Mouse (Mus musculus) kidney, embryonic 14.5 days (tissue): ENCODE measurements around the gene Atxn7. TPM values are rescaled to one million over a fixed set of nuclear protein-coding genes. Genes with fewer than 3 reads are reported as not detected.
A peak's percentile ranks its signal among the peaks of the same experiment; 100 is the strongest.

ENCODE experiments used
- ATAC-seq: fragments of 200-750 bp; cut with Nextera tagmentation; 2 replicates; pipeline ENCODE4 v1.8.0; 2017; ENCODE audit warnings: moderate number of reproducible peaks, mild to moderate bottlenecking, moderate TSS enrichment, moderate library complexity; ENCODE audit not compliant: low FRiP score, low TSS enrichment
- H3K27ac ChIP-seq: fragments of 300-500 bp; sonication (generic); 2 replicates; pipeline ENCODE4 v1.5.1; 2014; ENCODE audit warnings: low read depth, mild to moderate bottlenecking, low read length, moderate library complexity, mixed read lengths
- H3K27me3 ChIP-seq: fragments of 300-500 bp; sonication (generic); 2 replicates; pipeline ENCODE4 v1.6.1; 2014; ENCODE audit warnings: mild to moderate bottlenecking, low read length; ENCODE audit not compliant: control insufficient read depth, insufficient read depth
- H3K36me3 ChIP-seq: fragments of 300-500 bp; sonication (generic); 2 replicates; pipeline ENCODE4 v1.6.1; 2014; ENCODE audit warnings: low read length, mixed read lengths; ENCODE audit not compliant: control insufficient read depth, insufficient read depth
- H3K4me1 ChIP-seq: fragments of 300-500 bp; sonication (generic); 2 replicates; pipeline ENCODE4 v1.6.1; 2014; ENCODE audit warnings: low read length, mixed read lengths; ENCODE audit not compliant: control insufficient read depth, insufficient read depth
- H3K4me2 ChIP-seq: fragments of 300-500 bp; sonication (generic); replicated peaks from 2 replicates; pipeline ENCODE4 v1.6.1; 2014; ENCODE audit warnings: low read depth, mild to moderate bottlenecking, low read length
- H3K4me3 ChIP-seq: fragments of 300-500 bp; sonication (generic); 2 replicates; pipeline ENCODE4 v1.5.1; 2014; ENCODE audit warnings: mild to moderate bottlenecking, low read length
- H3K9ac ChIP-seq: fragments of 300-500 bp; sonication (generic); 2 replicates; pipeline ENCODE4 v1.6.1; 2014; ENCODE audit warnings: low read depth, mild to moderate bottlenecking, low read length, moderate library complexity
- H3K9me3 ChIP-seq: fragments of 300-500 bp; sonication (generic); 2 replicates; pipeline ENCODE4 v1.6.1; 2016; ENCODE audit warnings: low read length; ENCODE audit not compliant: control insufficient read depth
- WGBS: fragments of 180-500 bp; shearing (Covaris S2); extraction: QIAGEN DNeasy Blood & Tissue Kit; methylation state at CpG from one replicate; pipeline ENCODE4 v1.1.7; 2014; 5-methylcytosine and 5-hydroxymethylcytosine counted together
- polyA plus RNA-seq: library from polyadenylated mRNA; unstranded; fragments of >200 nt; fragmentation: Nextera tagmentation; extraction: Ambion mirVana; gene quantifications from 2 replicates; pipeline ENCODE4 v1.2.1, GENCODE M21; 2014

The Atxn7 gene
- polyA plus RNA-seq, 1 experiment from 2014 or later: 7.1 TPM

GRCm38 (mm10) chr14:14104930-14105318 is 143.7 kb downstream of the Atxn7 start:
- H3K36me3 ChIP-seq: peaks cover 32% of the 10 kb centered on the region
- no peaks in the 10 kb centered on the region for H3K9me3 ChIP-seq
- ATAC-seq: no peak
- no peak overlapping the region for H3K9ac ChIP-seq
- H3K27me3 ChIP-seq: no peaks in the 10 kb centered on the region
- H3K27ac ChIP-seq: no peak overlapping the region
- WGBS: 38% methylated on average over 2 of the region's 2 CpGs
- H3K4me1 ChIP-seq: no peaks in the 10 kb centered on the region
- no peak overlapping the region for H3K4me2 ChIP-seq
- H3K4me3 ChIP-seq: no peak overlapping the region

- no peaks in the 10 kb centered on the region for H3K27me3 ChIP-seq
- no peak overlapping the region for H3K4me3 ChIP-seq
- no peak for ATAC-seq
- H3K27ac ChIP-seq: no peak overlapping the region
- 80% methylated on average over 4 of the region's 4 CpGs for WGBS
- no peak overlapping the region for H3K9ac ChIP-seq
- H3K4me2 ChIP-seq: no peak overlapping the region
- H3K4me1 ChIP-seq: no peaks in the 10 kb centered on the region
- H3K9me3 ChIP-seq: no peaks in the 10 kb centered on the region
- H3K36me3 ChIP-seq: peaks cover 49% of the 10 kb centered on the region
Measured at GRCm38 (mm10) chr14:14110710-14111109, 149.5 kb downstream of the Atxn7 start.

DNA sequence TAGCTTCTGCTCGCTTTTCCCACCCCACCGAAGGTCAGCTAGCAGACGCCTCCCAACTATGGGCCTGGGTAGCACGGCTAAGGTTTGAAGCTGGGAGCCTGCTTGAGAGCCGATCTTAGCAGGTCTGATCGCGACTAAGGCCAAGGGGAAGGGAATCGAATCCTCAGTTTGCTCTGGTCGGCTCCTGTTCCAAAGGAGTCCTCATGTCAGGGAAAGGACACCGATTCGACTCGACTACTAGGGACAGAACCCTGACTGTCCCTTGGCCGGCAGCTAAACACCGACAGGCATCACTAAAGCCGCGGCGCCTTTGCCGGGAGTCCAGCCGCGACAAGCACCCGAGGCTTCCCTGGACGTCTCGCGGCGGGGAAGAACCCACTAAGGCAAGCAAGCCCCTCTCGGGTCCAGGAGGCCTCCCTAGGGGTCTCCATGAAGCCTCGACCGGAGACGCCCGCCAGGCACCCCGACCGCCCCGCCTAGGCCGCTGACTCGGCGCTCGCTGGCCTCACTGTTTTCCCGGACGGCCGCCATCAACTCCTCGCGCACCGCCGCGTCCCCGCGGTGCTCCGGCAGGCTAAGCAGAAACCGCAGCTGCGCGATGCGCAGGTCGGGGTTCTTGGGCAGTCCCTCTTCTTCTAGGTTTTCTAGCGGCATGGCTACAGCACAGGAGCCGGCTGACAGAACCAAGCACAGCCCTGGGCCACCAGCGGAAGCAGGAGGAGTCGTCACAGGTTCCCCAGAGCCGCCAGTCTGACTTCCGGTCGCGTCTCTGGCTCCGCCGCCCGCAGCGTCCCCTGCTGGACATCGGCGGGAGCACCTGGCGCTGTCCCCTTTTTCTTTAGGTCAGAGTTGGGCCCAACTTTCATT is 159.2 kb downstream of the Atxn7 start, which contains the start of gene Psmd6:
Psmd6 (minus strand) TSS at position 755 of the 867 bp plus-strand sequence.
- WGBS: 1% methylated on average over 67 of the region's 68 CpGs
- no peaks in the 10 kb centered on the region for H3K27me3 ChIP-seq
- peak; percentile 98 for ATAC-seq
- H3K4me2 ChIP-seq: peak within 1 kb of the TSS; percentile 63
- H3K9ac ChIP-seq: peak within 1 kb of the TSS; percentile 93
- no peaks in the 10 kb centered on the region for H3K9me3 ChIP-seq
- H3K4me3 ChIP-seq: peak within 1 kb of the TSS; percentile 94
- peaks cover 30% of the 10 kb centered on the region for H3K36me3 ChIP-seq
- peak within 1 kb of the TSS; percentile 78 for H3K27ac ChIP-seq
- peaks cover 6% of the 10 kb centered on the region; the same call in 1 of the 2 replicates for H3K4me1 ChIP-seq

Other genes starting within 250 kb of the Atxn7 start
- gene Gm281, start 47.0 kb upstream of the Atxn7 start, polyA plus RNA-seq: not detected in 2 replicates
- gene Thoc7, start 412 bp downstream of the Atxn7 start, polyA plus RNA-seq: 211 and 296 TPM in 2 replicates
- 232 and 248 TPM in 2 replicates for gene Psmd6, start 159.5 kb downstream of the Atxn7 start, polyA plus RNA-seq
- gene Olfr720, start 225.4 kb downstream of the Atxn7 start, polyA plus RNA-seq: not detected in 2 replicates